Comparison of ENCODE assay signal across 26 mouse cellular contexts in genomic region chr1:144152184-144152525, GRCm38 (mm10). TPM values are rescaled to one million over a fixed set of nuclear protein-coding genes. Genes with fewer than 3 reads are reported as not detected.
DNase-seq lines count a peak whose midpoint lies in the region; ATAC-seq lines count a peak whose summit lies in the region.
"Had no signal": no experiment of that assay in that cellular context is flagged by ENCODE, and none has a peak within 500 bp of the region (broad histone marks: within the 10 kb centered on the region; RNA-seq: fewer than 3 reads in every experiment).

No protein-coding gene starts in this region.

- no peaks in the 10 kb centered on the region for H3K36me3 ChIP-seq in hindbrain, embryonic 16.5 days (ENCODE audit: control insufficient read depth, insufficient read depth, low read length)
- no peaks in the 10 kb centered on the region for H3K36me3 ChIP-seq in hindbrain, embryonic 11.5 days (ENCODE audit: control insufficient read depth, insufficient read depth, low read length)
- H3K36me3 ChIP-seq in forebrain, embryonic 14.5 days (ENCODE audit: control insufficient read depth, insufficient read depth, low read length) = no peaks in the 10 kb centered on the region
- no peaks in the 10 kb centered on the region for H3K36me3 ChIP-seq in forebrain, embryonic 15.5 days
- no peaks in the 10 kb centered on the region for H3K36me3 ChIP-seq in neural tube, embryonic 13.5 days
- H3K36me3 ChIP-seq: embryonic facial prominence, embryonic 13.5 days; heart, embryonic 15.5 days; limb, embryonic 12.5 days; liver, embryonic 13.5 days had no signal

- H3K4me2 ChIP-seq in hindbrain, embryonic 16.5 days (ENCODE audit: low read length) = no peak overlapping the region
- H3K4me2 ChIP-seq in hindbrain, embryonic 11.5 days (replicated peaks; ENCODE audit: low read depth, low read length) = no peak overlapping the region
- H3K4me2 ChIP-seq in forebrain, embryonic 14.5 days (ENCODE audit: low read length) = no peak overlapping the region
- H3K4me2 ChIP-seq in forebrain, embryonic 15.5 days (replicated peaks) = no peak overlapping the region
- H3K4me2 ChIP-seq in neural tube, embryonic 13.5 days = no peak overlapping the region
- H3K4me2 ChIP-seq: embryonic facial prominence, embryonic 13.5 days; heart, embryonic 15.5 days; limb, embryonic 12.5 days; liver, embryonic 13.5 days had no signal

- WGBS in hindbrain, embryonic 16.5 days = 77% methylated on average over 1 of the region's 1 CpGs
- 77% methylated on average over 1 of the region's 1 CpGs for WGBS in hindbrain, embryonic 11.5 days
- 84% methylated on average over 1 of the region's 1 CpGs for WGBS in forebrain, embryonic 14.5 days
- 73% methylated on average over 1 of the region's 1 CpGs for WGBS in forebrain, embryonic 15.5 days
- 81% methylated on average over 1 of the region's 1 CpGs for WGBS in neural tube, embryonic 13.5 days

- 0 out of 2 replicates have a peak overlapping the region, but pooled peaks have one; percentile 17 for H3K27ac ChIP-seq in hindbrain, embryonic 16.5 days (ENCODE audit: low read depth, low read length)
- H3K27ac ChIP-seq in hindbrain, embryonic 11.5 days (ENCODE audit: low read depth, low read length) = no peak overlapping the region
- H3K27ac ChIP-seq in forebrain, embryonic 14.5 days (ENCODE audit: low read depth, low read length) = peak overlapping the region; percentile 28; the same call in 1 of the 2 replicates
- H3K27ac ChIP-seq in forebrain, embryonic 15.5 days (replicated peaks) = peak overlapping the region; percentile 28; the same call in 1 of the 2 replicates
- H3K27ac ChIP-seq in neural tube, embryonic 13.5 days (replicated peaks) = 0 out of 2 replicates have a peak overlapping the region, but pooled peaks have one; percentile 1
- H3K27ac ChIP-seq: embryonic facial prominence, embryonic 13.5 days; heart, embryonic 15.5 days; limb, embryonic 12.5 days; liver, embryonic 13.5 days had no signal

- ATAC-seq in hindbrain, embryonic 16.5 days = 0 out of 2 replicates have a peak, but pooled peaks have one; percentile 27
- no peak for ATAC-seq in hindbrain, embryonic 11.5 days (ENCODE audit: low FRiP score)
- ATAC-seq in forebrain, embryonic 14.5 days = no peak; the same call in 1 of the 2 replicates
- ATAC-seq in forebrain, embryonic 15.5 days (replicated peaks) = peak; percentile 68; the same call in 1 of the 2 replicates
- no peak for ATAC-seq in neural tube, embryonic 13.5 days (ENCODE audit: low read depth)

- DNase-seq in hindbrain, embryonic 11.5 days (ENCODE audit: low spot score) = no peak
- no peak for DNase-seq in forebrain, embryonic 14.5 days (ENCODE audit: low spot score)
- DNase-seq in liver = no peak
- no peak for DNase-seq in frontal cortex, postnatal 36 days (ENCODE audit: low spot score in 2 of 2)
- DNase-seq: adrenal gland, postnatal 10 days; cerebellum, adult 2 months; cerebellum, postnatal 36 days; embryo, embryonic 11 days; heart, postnatal 36 days; kidney, adult 2 months; kidney, postnatal 10 days; liver, embryonic 13.5 days; lung, adult 2 months; lung, postnatal 14 days; right cerebral cortex, postnatal 4 days; thymus, postnatal 14 days had no signal

- H3K4me3 ChIP-seq in hindbrain, embryonic 16.5 days (ENCODE audit: low read length) = no peak overlapping the region
- no peak overlapping the region for H3K4me3 ChIP-seq in hindbrain, embryonic 11.5 days (ENCODE audit: low read depth, low read length)
- no peak overlapping the region for H3K4me3 ChIP-seq in forebrain, embryonic 14.5 days (ENCODE audit: low read depth, low read length)
- no peak overlapping the region for H3K4me3 ChIP-seq in forebrain, embryonic 15.5 days
- no peak overlapping the region for H3K4me3 ChIP-seq in neural tube, embryonic 13.5 days
- H3K4me3 ChIP-seq: embryonic facial prominence, embryonic 13.5 days; erythroblast, embryonic 14.5 days; heart, embryonic 15.5 days; limb, embryonic 12.5 days; liver, embryonic 13.5 days had no signal

- H3K27me3 ChIP-seq in hindbrain, embryonic 16.5 days (replicated peaks; ENCODE audit: control insufficient read depth, insufficient read depth, low read length) = no peaks in the 10 kb centered on the region
- no peaks in the 10 kb centered on the region for H3K27me3 ChIP-seq in hindbrain, embryonic 11.5 days (ENCODE audit: control insufficient read depth, insufficient read depth, low read length)
- no peaks in the 10 kb centered on the region for H3K27me3 ChIP-seq in forebrain, embryonic 14.5 days (replicated peaks; ENCODE audit: control insufficient read depth, insufficient read depth, low read length)
- no peaks in the 10 kb centered on the region for H3K27me3 ChIP-seq in forebrain, embryonic 15.5 days
- no peaks in the 10 kb centered on the region for H3K27me3 ChIP-seq in neural tube, embryonic 13.5 days
- H3K27me3 ChIP-seq: embryonic facial prominence, embryonic 13.5 days; heart, embryonic 15.5 days; limb, embryonic 12.5 days; liver, embryonic 13.5 days had no signal

- no peak overlapping the region for H3K9ac ChIP-seq in hindbrain, embryonic 16.5 days (ENCODE audit: low read depth, low read length)
- no peak overlapping the region for H3K9ac ChIP-seq in hindbrain, embryonic 11.5 days (ENCODE audit: low read depth, low read length)
- H3K9ac ChIP-seq in forebrain, embryonic 14.5 days (ENCODE audit: low read length) = no peak overlapping the region
- H3K9ac ChIP-seq in forebrain, embryonic 15.5 days (replicated peaks) = no peak overlapping the region
- no peak overlapping the region for H3K9ac ChIP-seq in neural tube, embryonic 13.5 days
- H3K9ac ChIP-seq: embryonic facial prominence, embryonic 13.5 days; heart, embryonic 15.5 days; limb, embryonic 12.5 days; liver, embryonic 13.5 days had no signal

- H3K4me1 ChIP-seq in hindbrain, embryonic 16.5 days (ENCODE audit: control insufficient read depth, insufficient read depth, low read depth, low read length) = peaks cover 4% of the 10 kb centered on the region
- no peaks in the 10 kb centered on the region for H3K4me1 ChIP-seq in hindbrain, embryonic 11.5 days (replicated peaks; ENCODE audit: control insufficient read depth, insufficient read depth, low read length)
- 0 out of 2 replicates have a peak, but pooled peaks cover 2% of the 10 kb centered on the region for H3K4me1 ChIP-seq in forebrain, embryonic 14.5 days (ENCODE audit: control insufficient read depth, insufficient read depth, low read length)
- H3K4me1 ChIP-seq in forebrain, embryonic 15.5 days = peaks cover 5% of the 10 kb centered on the region; the same call in 1 of the 2 replicates
- no peaks in the 10 kb centered on the region; the same call in 1 of the 2 replicates for H3K4me1 ChIP-seq in neural tube, embryonic 13.5 days (replicated peaks)
- H3K4me1 ChIP-seq: embryonic facial prominence, embryonic 13.5 days; heart, embryonic 15.5 days; limb, embryonic 12.5 days; liver, embryonic 13.5 days had no signal

- no peaks in the 10 kb centered on the region for H3K9me3 ChIP-seq in hindbrain, embryonic 16.5 days (ENCODE audit: control insufficient read depth, low read length)
- no peaks in the 10 kb centered on the region for H3K9me3 ChIP-seq in hindbrain, embryonic 11.5 days (ENCODE audit: control insufficient read depth, low read length)
- no peaks in the 10 kb centered on the region for H3K9me3 ChIP-seq in forebrain, embryonic 14.5 days (replicated peaks; ENCODE audit: control insufficient read depth, low read length)
- H3K9me3 ChIP-seq in forebrain, embryonic 15.5 days = no peaks in the 10 kb centered on the region
- H3K9me3 ChIP-seq in neural tube, embryonic 13.5 days = no peaks in the 10 kb centered on the region
- H3K9me3 ChIP-seq: embryonic facial prominence, embryonic 13.5 days; heart, embryonic 15.5 days; limb, embryonic 12.5 days; liver, embryonic 13.5 days had no signal

RNA-seq across cellular contexts. Expression of gene Rgs13, which starts 25.0 kb away (rescaled TPM):
- 0.71 and 0.89 TPM in 2 replicates for polyA plus RNA-seq in hindbrain, embryonic 16.5 days (2015; fragmentation: Nextera tagmentation; extraction: Ambion mirVana)
- polyA plus RNA-seq in hindbrain, embryonic 11.5 days (2014; fragmentation: Nextera tagmentation; extraction: Ambion mirVana) = 1.4 and 2.5 TPM in 2 replicates
- polyA plus RNA-seq in forebrain, embryonic 14.5 days (2014; fragmentation: Nextera tagmentation; extraction: Ambion mirVana) = 2.3 and 2.7 TPM in 2 replicates
- polyA plus RNA-seq in forebrain, embryonic 15.5 days (2015; fragmentation: Nextera tagmentation; extraction: Ambion mirVana) = 1.5 and 1.7 TPM in 2 replicates
- 0.13 and 0.19 TPM in 2 replicates for polyA plus RNA-seq in neural tube, embryonic 13.5 days (2015; fragmentation: Nextera tagmentation; extraction: Ambion mirVana)
- polyA plus RNA-seq: C2C12; cerebellum, adult 2 months; erythroblast, embryonic 14.5 days; gonadal fat pad, adult 2 months; intestine, embryonic 14.5 days; kidney, adult 2 months; limb, embryonic 12.5 days; liver, embryonic 13.5 days; lung, adult 2 months had no signal

Comparison
In these comparisons a context has a peak if more than half of its experiments do, and no peak if none do; other contexts are left out.
1. ATAC-seq: peak in hindbrain, embryonic 16.5 days (single experiment) and forebrain, embryonic 15.5 days (single experiment); none in hindbrain, embryonic 11.5 days (single experiment), forebrain, embryonic 14.5 days (single experiment) and neural tube, embryonic 13.5 days (single experiment).